Mouse (Mus musculus) neutrophil, adult 65 days (primary cell): ENCODE measurements around the gene Kctd3. TPM values are rescaled to one million over a fixed set of nuclear protein-coding genes. Genes with fewer than 3 reads are reported as not detected.

ENCODE experiments used
- total RNA-seq: library from RNA; stranded (reverse); gene quantifications from 2 replicates; pipeline ENCODE4 v1.2.4, GENCODE M21; 2023

Gene Kctd3
- total RNA-seq = 14.4 and 14.5 TPM in 2 replicates

DNA sequence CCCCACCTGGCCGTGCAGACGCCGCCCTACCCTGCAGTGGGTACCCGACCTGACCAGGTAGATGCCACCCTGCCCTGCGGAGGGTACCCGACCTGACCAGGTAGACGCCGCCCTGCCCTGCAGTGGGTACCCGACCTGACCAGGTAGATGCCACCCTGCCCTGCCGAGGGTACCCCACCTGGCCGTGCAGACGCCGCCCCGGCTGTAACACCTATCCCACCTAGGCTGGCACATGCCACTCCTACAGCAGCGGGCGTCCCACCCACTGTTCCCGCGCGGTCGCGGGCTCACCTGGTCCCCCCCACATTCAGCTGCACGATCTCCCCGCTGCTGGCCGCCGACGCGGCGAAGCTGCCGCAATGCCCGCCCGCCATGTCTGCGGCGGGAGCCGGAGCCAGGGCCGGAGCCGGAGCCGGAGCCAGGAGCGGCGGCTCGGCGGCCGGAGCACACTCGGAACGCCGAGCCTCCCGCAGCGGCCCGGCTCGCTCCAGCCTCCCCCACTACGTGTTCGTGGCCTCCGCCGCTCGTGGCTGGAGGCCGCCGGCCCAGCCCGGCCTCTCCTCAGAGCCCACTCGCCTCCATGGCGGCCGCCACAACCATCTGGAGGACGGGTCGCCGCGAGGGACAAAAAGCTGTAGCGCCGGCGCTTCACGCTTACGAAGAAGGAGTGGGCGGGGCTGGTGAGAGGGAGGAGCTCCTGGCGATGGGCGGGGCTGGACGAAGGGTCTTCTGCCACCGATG is at the start of gene Kctd3:
Gene Kctd3 (minus strand): TSS at position 603 of the 741 bp plus-strand sequence.

